Mouse (Mus musculus): ENCODE measurements around the gene Gnat3.

- no peak for TF ChIP-seq POLR2A (IDR thresholded peaks at IDR 0.05; ENCODE audit: insufficient read depth, low read length)
- TF ChIP-seq CTCF (IDR thresholded peaks at IDR 0.05; ENCODE audit: low read depth, low read length) = no peak
- TF ChIP-seq EP300 (IDR thresholded peaks at IDR 0.05; ENCODE audit: insufficient read depth, low read depth, low read length) = no peak
Measured at GRCm38 (mm10) chr5:17999570-17999969, 37.2 kb downstream of the Gnat3 start.

All from ES-Bruce4 (cell line).